Mouse (Mus musculus) G1E-ER4 (cell line): Measurements from ENCODE around the gene Atr. TPM values are rescaled to one million over a fixed set of nuclear protein-coding genes. Genes with fewer than 3 reads are reported as not detected.

Experiments used
- GATA1 ChIP-seq: IDR thresholded peaks from one replicate; pipeline ENCODE4 v1.8.0; 2012; ENCODE audit warnings: low read length, inconsistent platforms
- polyA plus RNA-seq: library from polyadenylated mRNA; stranded (reverse); fragments of >175 nt; gene quantifications from 2 replicates; pipeline ENCODE4 v1.2.3, GENCODE M21; 2012

Gene Atr
- polyA plus RNA-seq, 1 experiment, result 9.1 TPM

- no peak for TF ChIP-seq GATA1
Observed at GRCm38 (mm10) chr9:95854891-95855290, 2.5 kb upstream of the Atr start.

DNA sequence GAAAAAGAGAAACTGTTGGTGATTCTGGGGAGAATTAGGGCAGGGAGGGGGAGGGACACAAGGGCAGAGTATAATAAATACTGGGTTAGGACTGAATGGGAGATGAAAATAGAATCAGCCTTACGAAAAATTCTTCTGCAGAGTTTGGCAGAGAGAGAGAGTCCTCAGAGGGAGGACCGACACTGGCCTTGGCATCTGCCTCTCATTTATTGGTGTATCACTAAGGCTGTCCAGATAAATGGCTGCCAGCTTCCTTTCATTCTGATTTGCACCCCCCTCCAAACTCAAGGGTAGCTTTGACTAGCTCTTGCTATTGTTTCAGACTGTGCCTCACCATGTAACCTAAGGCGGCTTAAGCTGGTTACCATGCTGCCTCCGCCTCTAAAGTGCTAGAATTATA is 1.4 kb upstream of the Atr start:
- no peak for TF ChIP-seq GATA1

DNA sequence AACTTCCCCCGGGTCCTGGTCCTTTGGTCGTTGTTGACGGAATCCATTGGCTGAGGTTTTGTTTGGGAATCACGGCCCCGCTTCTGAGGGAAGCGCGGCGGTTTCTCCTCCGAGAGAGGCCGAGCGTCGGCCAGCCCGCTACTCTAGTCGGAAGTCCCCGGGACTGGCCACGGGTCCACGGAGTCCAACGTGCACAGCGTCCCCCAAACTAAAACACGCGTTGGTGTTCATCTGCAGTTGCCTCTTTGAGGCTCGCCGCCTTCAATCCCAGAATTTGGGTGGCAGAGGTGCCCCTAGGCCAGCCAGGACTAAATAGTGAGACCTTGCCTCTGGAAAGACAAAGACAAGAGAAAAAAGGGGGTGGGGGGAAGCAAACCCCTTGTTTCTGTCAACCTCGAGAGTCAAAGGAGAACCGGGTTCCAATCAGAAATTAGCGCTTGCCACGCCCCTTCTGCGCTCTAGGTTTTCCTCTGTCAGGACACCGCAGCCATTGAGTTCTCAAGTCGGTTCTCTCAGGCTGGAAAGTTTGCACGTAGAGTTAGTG is 702 bp downstream of the Atr start:
- no peak for TF ChIP-seq GATA1

DNA sequence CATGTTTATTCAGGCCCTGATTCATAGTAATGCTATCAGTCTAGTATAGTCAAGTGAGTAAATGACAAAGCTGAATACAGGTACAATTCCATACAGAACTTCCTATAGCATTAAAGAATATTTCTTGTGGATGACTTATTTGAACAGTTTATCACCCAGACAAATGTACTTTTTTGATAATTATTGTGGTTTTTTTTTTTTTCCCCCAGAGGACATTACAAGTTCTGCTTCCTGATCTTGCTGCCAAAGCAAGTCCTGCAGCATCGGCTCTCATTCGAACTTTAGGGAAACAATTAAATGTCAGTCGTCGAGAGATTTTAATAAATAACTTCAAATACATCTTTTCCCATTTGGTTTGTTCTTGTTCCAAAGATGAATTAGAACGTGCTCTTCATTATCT is 20.8 kb downstream of the Atr start:
- no peak for TF ChIP-seq GATA1

- no peak for TF ChIP-seq GATA1
Observed at GRCm38 (mm10) chr9:95882751-95883150, 25.4 kb downstream of the Atr start.

DNA sequence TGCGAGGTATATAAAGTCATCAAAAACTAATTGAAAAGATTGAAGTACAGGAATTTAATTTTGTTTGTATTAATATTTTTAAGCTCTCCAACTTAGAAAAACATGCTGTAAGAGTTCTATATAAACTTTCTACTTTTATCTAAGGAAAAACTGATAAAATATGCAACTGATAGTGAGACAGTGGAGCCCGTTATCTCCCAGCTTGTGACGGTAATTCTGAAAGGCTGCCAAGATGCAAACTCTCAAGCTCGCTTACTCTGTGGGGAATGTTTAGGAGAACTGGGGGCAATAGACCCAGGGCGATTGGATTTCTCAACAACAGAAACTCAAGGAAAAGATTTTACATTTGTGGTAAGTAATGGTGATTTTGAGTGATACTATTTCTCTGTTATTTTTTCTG is 40.0 kb downstream of the Atr start:
- no peak for TF ChIP-seq GATA1

DNA sequence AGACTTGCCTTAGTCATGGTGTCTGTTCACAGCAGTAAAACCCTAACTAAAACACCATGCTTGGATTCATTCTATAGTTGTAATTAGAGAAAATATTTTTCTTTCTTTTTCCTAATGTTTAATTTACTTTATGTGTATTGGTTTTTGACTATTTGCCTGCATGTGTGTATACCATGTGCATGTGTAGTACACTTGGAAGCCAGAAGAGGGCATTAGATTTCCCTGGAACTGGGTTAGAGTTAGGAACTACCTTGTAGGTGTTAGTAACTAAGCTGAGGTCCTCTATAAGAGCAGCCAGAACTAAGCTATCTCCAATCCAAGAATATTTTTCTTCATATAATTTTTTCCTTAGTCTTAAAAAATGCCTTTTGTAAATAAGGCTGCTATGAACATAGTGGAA is 75.5 kb downstream of the Atr start:
- no peak for TF ChIP-seq GATA1

DNA sequence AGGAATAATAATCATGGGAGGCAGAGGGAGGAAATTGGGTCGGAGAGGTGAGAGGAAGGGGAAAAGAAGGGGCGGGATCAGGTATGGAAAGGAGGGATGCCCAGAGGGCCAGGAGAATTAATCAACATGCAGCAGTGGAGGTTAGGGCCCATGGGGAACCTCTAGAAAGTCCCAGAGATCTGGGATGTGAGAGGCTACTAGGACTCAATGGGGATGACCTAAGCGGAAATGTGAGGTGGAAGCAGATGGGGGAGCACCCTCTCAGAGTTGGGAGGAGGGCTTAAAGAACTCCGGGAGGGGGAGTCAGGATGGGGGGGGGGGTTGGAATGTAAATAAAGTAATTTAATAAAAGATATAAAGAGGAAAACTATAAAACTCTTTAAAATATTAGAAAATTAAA is 96.3 kb downstream of the Atr start:
- TF ChIP-seq GATA1, result no peak

DNA sequence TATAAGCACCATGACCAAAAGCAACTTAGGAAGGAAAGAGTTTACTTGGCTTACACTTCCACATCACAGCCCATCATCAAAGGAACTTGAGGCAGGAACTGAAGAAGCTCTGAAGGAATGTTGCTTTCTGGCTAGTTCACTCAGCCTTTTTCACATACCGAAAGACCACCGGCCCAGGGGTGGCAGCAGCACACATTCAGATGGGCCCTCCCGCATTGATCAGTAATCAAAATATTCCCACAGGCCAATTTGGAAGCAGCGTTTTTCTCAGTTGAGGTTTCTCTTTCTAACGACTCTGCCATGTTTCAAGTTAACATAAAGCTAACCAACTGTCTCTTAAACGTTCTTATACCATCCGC is 96.8 kb downstream of the Atr start:
- no peak for TF ChIP-seq GATA1

DNA sequence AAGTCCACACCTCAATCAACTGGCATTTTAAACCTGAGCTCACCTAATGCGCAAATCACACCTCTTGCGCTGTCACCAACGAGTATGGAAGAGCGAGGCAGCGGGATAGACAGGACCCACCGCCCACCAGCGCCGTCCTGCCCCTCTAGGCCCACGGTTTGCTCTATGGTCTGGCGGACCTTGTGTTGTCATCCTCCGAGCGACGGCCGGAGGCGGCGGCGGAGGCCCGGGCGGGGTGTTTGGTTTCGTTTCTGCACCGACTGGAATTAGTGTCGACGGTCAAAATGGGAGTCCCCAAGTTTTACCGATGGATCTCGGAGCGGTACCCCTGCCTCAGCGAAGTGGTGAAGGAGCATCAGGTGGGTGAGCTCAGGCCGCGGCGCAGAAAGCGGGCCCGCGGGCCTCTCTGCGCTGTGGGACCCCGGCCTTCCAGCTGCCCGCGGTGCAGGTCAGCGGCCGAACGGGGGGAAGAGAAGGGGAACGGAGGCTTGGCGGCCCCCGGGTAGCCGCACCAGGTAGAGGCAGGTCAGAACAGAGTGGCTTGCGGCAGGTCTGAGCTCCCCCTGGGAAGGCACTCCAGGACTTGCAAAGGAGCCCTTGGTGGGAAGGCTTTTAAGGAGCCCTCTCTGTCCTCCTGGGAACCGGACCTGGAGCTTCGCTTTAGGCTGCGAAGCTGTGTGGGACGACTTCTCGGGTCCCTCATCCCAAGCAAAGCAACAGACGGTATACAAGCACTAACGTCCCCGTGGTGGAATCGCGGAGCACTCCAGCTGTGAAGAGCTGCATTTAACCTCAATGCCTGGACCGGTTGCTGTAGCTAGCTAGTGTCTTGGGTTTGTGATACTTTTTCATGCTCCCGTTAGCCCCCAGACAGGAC is 97.4 kb downstream of the Atr start, which contains the start of gene Xrn1:
TSS of gene Xrn1 (plus strand) at position 176 of the 877 bp plus-strand sequence.
- TF ChIP-seq GATA1, result no peak

DNA sequence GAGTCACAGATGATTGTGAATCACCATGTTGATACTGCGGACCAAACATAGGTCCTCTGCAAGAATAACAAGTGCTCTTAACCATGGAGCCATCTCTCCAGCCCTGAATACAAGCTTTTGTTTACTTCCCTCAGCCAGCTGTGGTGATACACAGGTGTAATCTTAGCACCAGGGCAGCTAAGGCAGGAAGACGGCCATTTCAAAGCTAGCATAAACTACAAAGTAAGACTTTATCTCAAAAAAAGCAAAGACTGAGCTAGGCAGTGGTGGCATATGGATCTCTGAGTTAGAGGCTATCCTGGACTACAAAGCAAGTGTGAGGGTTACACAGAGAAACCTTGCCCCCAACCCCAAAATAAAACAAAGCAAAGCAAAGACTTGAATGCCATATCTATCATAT is 100.2 kb downstream of the Atr start:
- TF ChIP-seq GATA1, result no peak

GRCm38 (mm10) chr9:95958041-95958730 is 100.8 kb downstream of the Atr start:
- TF ChIP-seq GATA1, result no peak

GRCm38 (mm10) chr9:95959246-95959645 is 101.8 kb downstream of the Atr start:
- TF ChIP-seq GATA1, result no peak

DNA sequence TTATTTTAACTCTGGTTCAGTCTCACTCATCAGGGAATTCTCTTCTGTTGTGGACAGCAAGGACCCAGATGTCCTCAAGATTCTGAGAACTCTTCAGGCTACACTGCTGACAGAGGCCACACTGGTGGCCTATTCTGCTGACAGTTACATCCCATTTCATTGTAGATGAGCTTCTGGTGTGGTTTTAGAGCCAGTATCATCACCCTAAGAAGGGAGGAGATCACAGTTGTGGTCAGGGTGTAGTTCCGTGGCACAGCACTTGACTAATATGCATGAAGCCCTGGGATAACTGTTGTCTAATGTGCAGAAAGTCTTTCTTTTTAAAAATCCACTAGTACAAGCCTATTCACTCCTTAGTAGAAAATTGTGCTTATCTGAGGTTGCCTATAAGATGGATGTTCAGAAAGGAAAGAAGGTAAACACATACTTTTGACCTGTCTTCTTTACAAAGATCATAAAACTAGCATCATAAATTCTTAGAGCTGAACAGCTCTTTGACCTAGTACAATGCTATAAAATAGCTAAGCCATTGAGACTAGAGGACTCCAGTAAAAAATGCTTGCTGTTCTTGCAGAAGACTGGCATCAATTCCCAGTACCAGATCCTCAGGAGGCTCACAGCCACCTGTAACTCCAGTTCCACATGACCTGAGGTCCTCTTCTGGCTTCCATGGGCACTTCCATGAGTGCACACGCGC is 102.5 kb downstream of the Atr start:
- no peak for TF ChIP-seq GATA1

GRCm38 (mm10) chr9:95961058-95961457 is 103.7 kb downstream of the Atr start:
- TF ChIP-seq GATA1, result no peak

- no peak for TF ChIP-seq GATA1
Observed at GRCm38 (mm10) chr9:95964037-95964436, 106.6 kb downstream of the Atr start.
